Mouse (Mus musculus) forebrain, postnatal 0 days (tissue): ENCODE data around the gene Aph1c. TPM values are rescaled to one million over a fixed set of nuclear protein-coding genes. Genes with fewer than 3 reads are reported as not detected.
"Not testable (repeated sequence)": the region's sequence is repeated elsewhere in the genome, so short reads cannot be mapped to it uniquely, and the experiment has no call there.

Experiments
- ATAC-seq: fragments of 200-750 bp; cut with Nextera tagmentation; 2 replicates; pipeline ENCODE4 v1.8.0; 2017; ENCODE audit warnings: mild to moderate bottlenecking, moderate library complexity
- DNase-seq: peaks from one replicate; pipeline ENCODE4 v3.0.0-alpha.2; 2015
- H3K27ac ChIP-seq: fragments of 300-500 bp; sonication (generic); 2 replicates; pipeline ENCODE4 v1.5.1; 2014; ENCODE audit warnings: low read depth, mild to moderate bottlenecking, antibody characterized with exemption, low read length, moderate library complexity, mixed read lengths
- H3K27me3 ChIP-seq: fragments of 300-500 bp; sonication (generic); 2 replicates; pipeline ENCODE4 v1.6.1; 2014; ENCODE audit warnings: mild to moderate bottlenecking, low read length, mixed read lengths; ENCODE audit not compliant: insufficient read depth
- H3K36me3 ChIP-seq: fragments of 300-500 bp; sonication (generic); 2 replicates; pipeline ENCODE4 v1.6.1; 2014; ENCODE audit warnings: mild to moderate bottlenecking, moderate library complexity; ENCODE audit not compliant: insufficient read depth
- H3K4me1 ChIP-seq: fragments of 300-500 bp; sonication (generic); 2 replicates; pipeline ENCODE4 v1.6.1; 2014; ENCODE audit warnings: antibody characterized with exemption; ENCODE audit not compliant: insufficient read depth
- H3K4me2 ChIP-seq: fragments of 300-500 bp; sonication (generic); 2 replicates; pipeline ENCODE4 v1.6.1; 2014; ENCODE audit warnings: low read depth, mild to moderate bottlenecking, moderate library complexity
- H3K4me3 ChIP-seq: fragments of 300-500 bp; sonication (generic); 2 replicates; pipeline ENCODE4 v1.5.1; 2014; ENCODE audit warnings: low read depth, low read length, mixed read lengths
- H3K9ac ChIP-seq: fragments of 300-500 bp; sonication (generic); 2 replicates; pipeline ENCODE4 v1.6.1; 2014; ENCODE audit warnings: mild to moderate bottlenecking
- H3K9me3 ChIP-seq: fragments of 300-500 bp; sonication (generic); 2 replicates; pipeline ENCODE4 v1.6.1; 2016; ENCODE audit warnings: low read length
- CTCF ChIP-seq: sonication (generic); IDR thresholded peaks from 2 replicates; pipeline ENCODE4 v1.5.1; 2016; ENCODE audit warnings: antibody characterized with exemption, control low read depth, low read depth
- WGBS: fragments of 180-500 bp; shearing (Covaris S2); extraction: QIAGEN DNeasy Blood & Tissue Kit; methylation state at CpG from one replicate; pipeline ENCODE4 v1.1.7; 2014; 5-methylcytosine and 5-hydroxymethylcytosine counted together
- polyA plus RNA-seq: library from polyadenylated mRNA; unstranded; fragments of >200 nt; fragmentation: Nextera tagmentation; extraction: Ambion mirVana; gene quantifications from 2 replicates; pipeline ENCODE4 v1.2.1, GENCODE M21; 2015
- total RNA-seq: library from RNA; depleted of rRNA; stranded (reverse); fragments of >200 nt; gene quantifications from 2 replicates; pipeline ENCODE4 v1.2.3, GENCODE M21; 2014

The Aph1c gene
- total and polyA plus RNA-seq, 2 experiments from 2014 or later: 2.2 to 3.6 TPM

- H3K4me3 ChIP-seq: no peak overlapping the region
- H3K9me3 ChIP-seq: no peaks in the 10 kb centered on the region
- no peak overlapping the region for H3K27ac ChIP-seq
- H3K36me3 ChIP-seq: no peaks in the 10 kb centered on the region
- no peaks in the 10 kb centered on the region for H3K4me1 ChIP-seq
- ATAC-seq (no peak), DNase-seq (no peak)
- WGBS: 52% methylated on average over 12 of the region's 12 CpGs
- TF ChIP-seq CTCF: no peak
- peaks cover 8% of the 10 kb centered on the region for H3K27me3 ChIP-seq
- no peak overlapping the region for H3K9ac ChIP-seq
- no peak overlapping the region for H3K4me2 ChIP-seq
Measured at GRCm38 (mm10) chr9:66801947-66802346, 32.6 kb downstream of the Aph1c start.

GRCm38 (mm10) chr9:66796739-66797138, 37.8 kb downstream of the Aph1c start, which contains the start of gene Gm10647:
Gene Gm10647, plus strand, starts transcription at chr9:66797039.
- ATAC-seq (no peak), DNase-seq (no peak)
- Histone ChIP-seq H3K4me3 (peak within 1 kb of the TSS; percentile 81), H3K9ac (peak within 1 kb of the TSS; percentile 92), H3K36me3 (no peaks in the 10 kb centered on the region), H3K27ac (peak within 1 kb of the TSS; percentile 80; the same call in 1 of the 2 replicates), H3K4me1 (peaks cover 3% of the 10 kb centered on the region; the same call in 1 of the 2 replicates), H3K27me3 (no peaks in the 10 kb centered on the region), H3K4me2 (peak within 1 kb of the TSS; percentile 67), H3K9me3 (no peaks in the 10 kb centered on the region)
- WGBS: 79% methylated on average over 5 of the region's 5 CpGs
- TF ChIP-seq CTCF: no peak

- peak within 1 kb of the TSS; percentile 67 for H3K4me2 ChIP-seq
- peak; percentile 94 for DNase-seq
- peak; percentile 96 for ATAC-seq
- peak within 1 kb of the TSS; percentile 92 for H3K9ac ChIP-seq
- TF ChIP-seq CTCF: no peak
- H3K4me3 ChIP-seq: peak within 1 kb of the TSS; percentile 81
- peaks cover 3% of the 10 kb centered on the region; the same call in 1 of the 2 replicates for H3K4me1 ChIP-seq
- no peaks in the 10 kb centered on the region for H3K36me3 ChIP-seq
- WGBS: 2% methylated on average over 42 of the region's 42 CpGs
- peak within 1 kb of the TSS; percentile 80 for H3K27ac ChIP-seq
- no peaks in the 10 kb centered on the region for H3K9me3 ChIP-seq
- H3K27me3 ChIP-seq: no peaks in the 10 kb centered on the region
Measured at GRCm38 (mm10) chr9:66795464-66796324, 38.8 kb downstream of the Aph1c start, which contains the start of gene Aph1b. Gene Aph1b, minus strand, starts transcription at chr9:66795490.

- H3K36me3 ChIP-seq: peaks cover 8% of the 10 kb centered on the region; the same call in 1 of the 2 replicates
- DNase-seq (no peak), ATAC-seq (peak; percentile 44)
- H3K9me3 ChIP-seq: no peaks in the 10 kb centered on the region
- no peak for TF ChIP-seq CTCF
- H3K4me1 ChIP-seq: peaks cover 3% of the 10 kb centered on the region; the same call in 1 of the 2 replicates
- WGBS: 3% methylated on average over 43 of the region's 43 CpGs
- H3K27me3 ChIP-seq: no peaks in the 10 kb centered on the region
- peak overlapping the region; percentile 67 for H3K4me2 ChIP-seq
- H3K4me3 ChIP-seq: peak overlapping the region; percentile 81
- H3K9ac ChIP-seq: peak overlapping the region; percentile 92
- peak overlapping the region; percentile 80 for H3K27ac ChIP-seq
Measured at GRCm38 (mm10) chr9:66794629-66795463, 39.7 kb downstream of the Aph1c start.

GRCm38 (mm10) chr9:66787821-66788220, 46.7 kb downstream of the Aph1c start:
- Histone ChIP-seq H3K9me3 (no peaks in the 10 kb centered on the region), H3K9ac (no peak overlapping the region), H3K4me1 (peaks cover under 1% of the 10 kb centered on the region; the same call in 1 of the 2 replicates), H3K4me3 (no peak overlapping the region), H3K36me3 (peaks cover 10% of the 10 kb centered on the region; the same call in 1 of the 2 replicates), H3K4me2 (no peak overlapping the region), H3K27me3 (no peaks in the 10 kb centered on the region), H3K27ac (no peak overlapping the region)
- peak; percentile 79 for TF ChIP-seq CTCF
- ATAC-seq: peak; percentile 66; the same call in 1 of the 2 replicates
- peak; percentile 80 for DNase-seq
- 4% methylated on average over 2 of the region's 2 CpGs for WGBS

- peak; percentile 36 for TF ChIP-seq CTCF
- WGBS: no CpG with 5 or more reads among the region's 3 CpGs
- not testable (repeated sequence) for H3K9me3 ChIP-seq, DNase-seq, H3K36me3 ChIP-seq, H3K27ac ChIP-seq, ATAC-seq, H3K9ac ChIP-seq, H3K4me3 ChIP-seq, H3K27me3 ChIP-seq, H3K4me1 ChIP-seq, H3K4me2 ChIP-seq
Measured at GRCm38 (mm10) chr9:66784552-66784951, 50.0 kb downstream of the Aph1c start.
